Mouse (Mus musculus) MEL (cell line): ENCODE data around the gene Aldh1b1. TPM values are rescaled to one million over a fixed set of nuclear protein-coding genes. Genes with fewer than 3 reads are reported as not detected.

Source experiments
- DNase-seq: peaks from one replicate; pipeline ENCODE4 v3.0.0; 2011; ENCODE audit warnings: low read depth, low spot score
- H3K27ac ChIP-seq: 2 replicates; pipeline ENCODE4 v1.5.1; 2012; ENCODE audit warnings: low read depth, mild to moderate bottlenecking, control low read depth, low read length, moderate library complexity; ENCODE audit not compliant: control insufficient read depth
- H3K27me3 ChIP-seq, 2 experiments: fragments of 150-350 bp in 1 of 2; sonication (generic) in 1 of 2; 2 replicates each; pipeline ENCODE4 v1.6.1; 2012; ENCODE audit warnings: low read length in 2 of 2, mild to moderate bottlenecking in 2 of 2, improper control_type of control experiment in 1 of 2, moderate library complexity in 1 of 2; ENCODE audit not compliant: insufficient read depth in 2 of 2, control insufficient read depth in 1 of 2
- H3K36me3 ChIP-seq, 2 experiments: 2 replicates each; pipeline ENCODE4 v1.6.1; 2012 to 2014; ENCODE audit warnings: low read length in 2 of 2, improper control_type of control experiment in 1 of 2, inconsistent platforms in 1 of 2, mild to moderate bottlenecking in 1 of 2; ENCODE audit not compliant: insufficient read depth in 2 of 2, control insufficient read depth in 1 of 2
- H3K4me1 ChIP-seq, 2 experiments: fragments of 150-350 bp in 1 of 2; sonication (generic) in 1 of 2; 2 replicates each; pipeline ENCODE4 v1.6.1; 2012; ENCODE audit warnings: low read length in 2 of 2, improper control_type of control experiment in 1 of 2, mild to moderate bottlenecking in 1 of 2; ENCODE audit not compliant: insufficient read depth in 2 of 2, control insufficient read depth in 1 of 2
- H3K4me3 ChIP-seq, 2 experiments: fragments of 150-350 bp in 1 of 2; sonication (generic) in 1 of 2; 2 replicates each; pipeline ENCODE4 v1.5.1; 2012; ENCODE audit warnings: low read depth in 2 of 2, low read length in 2 of 2, mild to moderate bottlenecking in 2 of 2, moderate library complexity in 2 of 2, control low read depth in 1 of 2, improper control_type of control experiment in 1 of 2; ENCODE audit not compliant: control insufficient read depth in 1 of 2, insufficient read depth in 1 of 2
- H3K79me2 ChIP-seq: 2 replicates; pipeline ENCODE4 v1.6.1; 2012; ENCODE audit warnings: mild to moderate bottlenecking, low read length, moderate library complexity; ENCODE audit not compliant: control insufficient read depth, poor library complexity, insufficient read depth
- H3K9ac ChIP-seq: 2 replicates; pipeline ENCODE4 v1.6.1; 2012; ENCODE audit warnings: low read depth, mild to moderate bottlenecking, control low read depth, low read length, moderate library complexity; ENCODE audit not compliant: control insufficient read depth, poor library complexity, severe bottlenecking
- H3K9me3 ChIP-seq: fragments of 150-350 bp; sonication (generic); replicated peaks from 2 replicates; pipeline ENCODE4 v1.6.1; 2012; ENCODE audit warnings: mild to moderate bottlenecking, low read length, improper control_type of control experiment, moderate library complexity; ENCODE audit not compliant: insufficient read depth
- CHD1 ChIP-seq: IDR thresholded peaks from 2 replicates; pipeline ENCODE4 v1.6.1; 2012; ENCODE audit warnings: low read depth, mild to moderate bottlenecking, inconsistent platforms, low read length, improper control_type of control experiment
- CTCF ChIP-seq, 3 experiments: IDR thresholded peaks in 2 of 3; conservative IDR thresholded peaks in 1 of 3; 2 replicates each; pipeline ENCODE4 v1.5.1; 2011 to 2012; ENCODE audit warnings: low read length in 3 of 3, low read depth in 2 of 3, mild to moderate bottlenecking in 2 of 3, improper control_type of control experiment in 1 of 3, inconsistent platforms in 1 of 3, mixed read lengths in 1 of 3, moderate library complexity in 1 of 3; ENCODE audit not compliant: control insufficient read depth in 1 of 3, insufficient read depth in 1 of 3, poor library complexity in 1 of 3, severe bottlenecking in 1 of 3
- E2F4 ChIP-seq: IDR thresholded peaks from 2 replicates; pipeline ENCODE4 v1.6.1; 2011; ENCODE audit warnings: low read depth, low read length, improper control_type of control experiment, borderline replicate concordance
- EP300 ChIP-seq, 2 experiments: IDR thresholded peaks; 2 replicates each; pipeline ENCODE4 v1.6.1; 2011; ENCODE audit warnings: improper control_type of control experiment in 2 of 2, low read length in 2 of 2, low read depth in 1 of 2, mild to moderate bottlenecking in 1 of 2
- GABPA ChIP-seq: IDR thresholded peaks from 2 replicates; pipeline ENCODE4 v1.6.1; 2012; ENCODE audit warnings: low read depth, mild to moderate bottlenecking, inconsistent platforms, low read length, improper control_type of control experiment, moderate library complexity
- JUND ChIP-seq: IDR thresholded peaks from 2 replicates; pipeline ENCODE4 v1.6.1; 2011; ENCODE audit warnings: low read depth, mild to moderate bottlenecking, improper control_type of control experiment, low read length
- MAZ ChIP-seq: IDR thresholded peaks from 2 replicates; pipeline ENCODE4 v1.6.1; 2012; ENCODE audit warnings: low read depth, mild to moderate bottlenecking, inconsistent platforms, low read length, improper control_type of control experiment
- MYC ChIP-seq: IDR thresholded peaks from 2 replicates; pipeline ENCODE4 v1.6.1; 2011; ENCODE audit warnings: low read depth, mild to moderate bottlenecking, low read length, improper control_type of control experiment, moderate library complexity
- NELFE ChIP-seq: IDR thresholded peaks from 2 replicates; pipeline ENCODE4 v1.6.1; 2011; ENCODE audit warnings: low read depth, low read length, improper control_type of control experiment
- NRF1 ChIP-seq: IDR thresholded peaks from 2 replicates; pipeline ENCODE4 v1.6.1; 2014; ENCODE audit warnings: low read depth, mild to moderate bottlenecking, inconsistent platforms, low read length, improper control_type of control experiment, moderate library complexity; ENCODE audit not compliant: poor library complexity, insufficient read depth, severe bottlenecking
- POLR2A ChIP-seq, 2 experiments: IDR thresholded peaks; 2 replicates each; pipeline ENCODE4 v1.6.1; 2011 to 2012; ENCODE audit warnings: low read length in 2 of 2, mild to moderate bottlenecking in 2 of 2, control low read depth in 1 of 2, improper control_type of control experiment in 1 of 2, low read depth in 1 of 2, moderate library complexity in 1 of 2; ENCODE audit not compliant: control insufficient read depth in 1 of 2, insufficient read depth in 1 of 2, poor library complexity in 1 of 2
- POLR2AphosphoS2 ChIP-seq: IDR thresholded peaks from 2 replicates; pipeline ENCODE4 v1.6.1; 2011; ENCODE audit warnings: low read length, improper control_type of control experiment
- RAD21 ChIP-seq: IDR thresholded peaks from 2 replicates; pipeline ENCODE4 v1.6.1; 2011; ENCODE audit warnings: mild to moderate bottlenecking, low read depth, low read length, improper control_type of control experiment
- SIN3A ChIP-seq: IDR thresholded peaks from 2 replicates; pipeline ENCODE4 v1.6.1; 2012; ENCODE audit warnings: low read length, improper control_type of control experiment, inconsistent platforms
- SMC3 ChIP-seq: IDR thresholded peaks from 2 replicates; pipeline ENCODE4 v1.6.1; 2011; ENCODE audit warnings: low read depth, low read length, improper control_type of control experiment
- TAL1 ChIP-seq: IDR thresholded peaks from 2 replicates; pipeline ENCODE4 v1.6.1; 2012; ENCODE audit warnings: mild to moderate bottlenecking, inconsistent platforms, low read length, moderate library complexity, mixed read lengths
- TCF12 ChIP-seq: IDR thresholded peaks from 2 replicates; pipeline ENCODE4 v1.6.1; 2014; ENCODE audit warnings: low read depth, mild to moderate bottlenecking, inconsistent platforms, low read length, improper control_type of control experiment, moderate library complexity
- USF1 ChIP-seq: IDR thresholded peaks from 2 replicates; pipeline ENCODE4 v1.6.1; 2014; ENCODE audit warnings: low read depth, mild to moderate bottlenecking, inconsistent platforms, low read length, improper control_type of control experiment, moderate library complexity
- ZC3H11A ChIP-seq: IDR thresholded peaks from 2 replicates; pipeline ENCODE4 v1.6.1; 2012; ENCODE audit warnings: low read depth, mild to moderate bottlenecking, inconsistent platforms, low read length, improper control_type of control experiment
- ZKSCAN1 ChIP-seq: IDR thresholded peaks from 2 replicates; pipeline ENCODE4 v1.6.1; 2012; ENCODE audit warnings: low read depth, mild to moderate bottlenecking, inconsistent platforms, low read length, improper control_type of control experiment, moderate library complexity
- ZMIZ1 ChIP-seq: IDR thresholded peaks from 2 replicates; pipeline ENCODE4 v1.6.1; 2012; ENCODE audit warnings: low read depth, mild to moderate bottlenecking, inconsistent platforms, low read length, improper control_type of control experiment, moderate library complexity
- ZNF384 ChIP-seq: IDR thresholded peaks from 2 replicates; pipeline ENCODE4 v1.6.1; 2012; ENCODE audit warnings: low read depth, mild to moderate bottlenecking, inconsistent platforms, low read length, improper control_type of control experiment
- polyA plus RNA-seq, 2 experiments: library from polyadenylated mRNA; stranded (reverse) in 1 of 2; unstranded in 1 of 2; fragments of >175 nt in 1 of 2; fragments of >200 nt in 1 of 2; gene quantifications; 2 replicates each; pipeline versions ENCODE4 v1.2.1 to v1.2.4; 2012; ENCODE audit warnings: low replicate concordance in 2 of 2, low read depth in 1 of 2; ENCODE audit not compliant: insufficient read length in 2 of 2, insufficient read depth in 1 of 2, missing spikeins in 1 of 2
- total RNA-seq: library from RNA; depleted of rRNA; stranded (reverse); fragments of 300-350 nt; gene quantifications from 2 replicates; pipeline ENCODE4 v1.2.3, GENCODE M21; 2012

The Aldh1b1 gene
- total and polyA plus RNA-seq, 3 experiments: 1.9 to 2.1 TPM; not detected in 1

GRCm38 (mm10) chr4:45755097-45755496 is 43.7 kb upstream of the Aldh1b1 start:
- H3K79me2 ChIP-seq: no peaks in the 10 kb centered on the region
- no peak for DNase-seq
- H3K4me3 ChIP-seq: no peak overlapping the region
- H3K9ac ChIP-seq: no peak overlapping the region
- 0 out of 4 replicates have a peak, but pooled peaks cover 0 to 2% of the 10 kb centered on the region in 2 experiments for H3K36me3 ChIP-seq
- TF ChIP-seq POLR2AphosphoS2: no peak
- no peak for TF ChIP-seq USF1
- no peak for TF ChIP-seq CHD1
- TF ChIP-seq MAZ: no peak
- no peak for TF ChIP-seq ZC3H11A
- no peak for TF ChIP-seq POLR2A (IDR thresholded peaks at IDR 0.05; ENCODE audit: control insufficient read depth in 1 of 2, insufficient read depth in 1 of 2, low read depth in 1 of 2, low read length in 2 of 2, poor library complexity in 1 of 2)
- TF ChIP-seq E2F4: no peak
- no peak for TF ChIP-seq SMC3
- no peak for TF ChIP-seq MYC
- no peak for TF ChIP-seq TCF12
- TF ChIP-seq RAD21: no peak
- no peak for TF ChIP-seq JUND
- TF ChIP-seq NRF1: no peak
- TF ChIP-seq, all 39 proteins: peak for 0
- Histone ChIP-seq H3K27ac (no peak overlapping the region), H3K4me1 (peaks cover 0 to 3% of the 10 kb centered on the region in 2 experiments; a peak in 1 of 4 replicates), H3K9me3 (no peaks in the 10 kb centered on the region), H3K27me3 (no peaks in the 10 kb centered on the region; a peak in 2 of 4 replicates)

GRCm38 (mm10) chr4:45755881-45756280 is 42.9 kb upstream of the Aldh1b1 start:
- Histone ChIP-seq H3K9ac (no peak overlapping the region), H3K36me3 (0 out of 4 replicates have a peak, but pooled peaks cover 0 to 2% of the 10 kb centered on the region in 2 experiments), H3K27ac (no peak overlapping the region), H3K79me2 (no peaks in the 10 kb centered on the region), H3K4me3 (no peak overlapping the region), H3K27me3 (no peaks in the 10 kb centered on the region; a peak in 2 of 4 replicates), H3K9me3 (no peaks in the 10 kb centered on the region), H3K4me1 (peaks cover 0 to 2% of the 10 kb centered on the region in 2 experiments; a peak in 1 of 4 replicates)
- TF ChIP-seq EP300 (IDR thresholded peaks at IDR 0.05; ENCODE audit: low read depth in 1 of 2, low read length in 2 of 2) (no peak), CTCF (IDR thresholded peaks at IDR 0.05 in 2 of 3, conservative IDR thresholded peaks at IDR 0.05 in 1 of 3; ENCODE audit: control insufficient read depth in 1 of 3, insufficient read depth in 1 of 3, low read depth in 2 of 3, low read length in 3 of 3, poor library complexity in 1 of 3, severe bottlenecking in 1 of 3) (no peak), NELFE (no peak), SIN3A (no peak), ZKSCAN1 (no peak), GABPA (no peak), ZNF384 (no peak), TAL1 (no peak), MYC (no peak), ZMIZ1 (no peak)
- DNase-seq: no peak
